Mouse (Mus musculus): ENCODE data around the gene Mrps15. TPM values are rescaled to one million over a fixed set of nuclear protein-coding genes. Genes with fewer than 3 reads are reported as not detected.

The Mrps15 gene
- polyA plus RNA-seq, 1 experiment from 2014 or later, result 134 TPM

- Histone ChIP-seq H3K4me2 (no peak overlapping the region), H3K36me3 (peaks cover 76% of the 10 kb centered on the region), H3K27ac (replicated peaks) (no peak overlapping the region), H3K4me1 (replicated peaks) (peaks cover 15% of the 10 kb centered on the region), H3K4me3 (no peak overlapping the region), H3K9me3 (no peaks in the 10 kb centered on the region), H3K9ac (no peak overlapping the region), H3K27me3 (no peaks in the 10 kb centered on the region)
- no peak for ATAC-seq (ENCODE audit: low read depth)
- WGBS, result 87% methylated on average over 7 of the region's 7 CpGs
These were observed 4.9 kb downstream of the Mrps15 start for GRCm38 (mm10) chr4:126051617-126052016.

DNA sequence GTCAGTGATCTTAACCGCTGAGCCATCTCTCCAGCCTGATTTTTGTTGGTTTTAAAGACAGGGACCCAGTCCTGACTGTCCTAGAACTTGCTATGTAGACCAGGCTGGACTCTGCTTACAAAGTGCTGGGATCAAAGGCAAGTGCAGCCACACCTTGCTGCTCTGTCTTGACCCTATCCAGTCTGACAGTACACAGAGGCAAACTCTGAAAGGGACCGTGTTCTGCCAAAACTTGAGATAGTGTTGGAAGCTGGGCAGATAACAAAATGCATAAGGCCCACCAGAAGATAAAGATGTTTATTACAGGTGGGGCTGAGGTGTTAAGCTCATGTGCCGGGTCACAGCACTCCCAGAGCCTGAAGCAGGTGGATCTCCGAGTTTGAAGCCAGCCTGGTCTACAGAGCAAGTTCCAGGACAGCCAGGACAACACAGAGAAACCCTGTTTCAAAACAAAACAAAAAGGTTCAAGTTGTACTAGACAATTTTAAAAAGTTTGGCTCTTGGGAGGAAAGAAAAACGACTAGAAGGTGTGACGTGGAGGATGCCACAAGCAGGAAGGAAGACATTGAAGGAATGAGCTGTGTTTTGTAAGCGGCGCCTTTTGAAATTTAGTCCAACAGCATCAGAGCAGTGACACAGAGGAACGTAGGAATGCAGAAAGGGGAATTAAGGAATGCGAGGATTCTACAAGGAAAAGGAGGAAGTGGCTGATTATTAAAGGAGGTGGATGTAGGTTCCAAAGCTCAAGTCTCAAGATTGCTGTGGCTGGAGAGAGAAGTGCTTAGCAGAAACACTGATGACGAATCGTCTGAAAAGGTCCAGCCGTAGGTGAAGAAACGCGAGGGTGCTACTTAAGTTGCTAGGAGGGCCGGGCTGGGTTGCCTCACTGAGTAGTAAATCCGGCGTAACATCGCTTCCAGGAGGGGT is 10.7 kb downstream of the Mrps15 start:
- Histone ChIP-seq H3K9me3 (no peaks in the 10 kb centered on the region), H3K4me2 (peak overlapping the region; percentile 74), H3K9ac (peak overlapping the region; percentile 56), H3K36me3 (peaks cover 42% of the 10 kb centered on the region), H3K27ac (replicated peaks) (no peak overlapping the region), H3K4me1 (replicated peaks) (peaks cover 23% of the 10 kb centered on the region), H3K4me3 (peak overlapping the region; percentile 71), H3K27me3 (no peaks in the 10 kb centered on the region)
- no peak for ATAC-seq (ENCODE audit: low read depth)
- WGBS, result 16% methylated on average over 19 of the region's 19 CpGs

GRCm38 (mm10) chr4:126058134-126058996 is 11.6 kb downstream of the Mrps15 start, which contains the start of gene Oscp1:
Gene Oscp1, plus strand, starts transcription at chr4:126058565.
- H3K9ac ChIP-seq, result peak within 1 kb of the TSS; percentile 81
- peak within 1 kb of the TSS; percentile 71 for H3K4me3 ChIP-seq
- peaks cover 38% of the 10 kb centered on the region for H3K36me3 ChIP-seq
- peak within 1 kb of the TSS; percentile 74 for H3K4me2 ChIP-seq
- no peaks in the 10 kb centered on the region for H3K27me3 ChIP-seq
- whole genome bisulfite sequencing, result under 1% methylated on average over 57 of the region's 57 CpGs
- no peaks in the 10 kb centered on the region for H3K9me3 ChIP-seq
- peak; percentile 98 for ATAC-seq (ENCODE audit: low read depth)
- peaks cover 23% of the 10 kb centered on the region for H3K4me1 ChIP-seq (replicated peaks)
- peak within 1 kb of the TSS; percentile 64 for H3K27ac ChIP-seq (replicated peaks)

DNA sequence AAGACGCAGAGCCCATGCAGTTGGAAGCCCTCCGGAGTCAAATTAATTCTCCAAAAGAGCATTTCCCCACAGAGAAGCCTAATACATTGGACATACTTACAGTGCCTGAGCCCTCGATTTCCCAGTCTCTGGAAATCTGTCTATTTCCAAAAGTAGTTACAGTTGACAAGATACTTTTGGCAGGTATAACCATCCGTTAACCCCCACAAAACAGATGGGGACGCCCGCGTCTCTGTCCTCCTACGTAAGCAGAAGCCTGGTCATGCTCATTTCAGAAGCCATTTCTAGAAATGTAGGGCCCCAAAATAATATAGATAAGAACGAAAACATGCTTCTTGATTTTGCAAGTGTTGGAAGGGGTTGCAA is 12.3 kb downstream of the Mrps15 start:
- peaks cover 32% of the 10 kb centered on the region for H3K36me3 ChIP-seq
- no peaks in the 10 kb centered on the region for H3K27me3 ChIP-seq
- no peak for ATAC-seq (ENCODE audit: low read depth)
- peak overlapping the region; percentile 74 for H3K4me2 ChIP-seq
- peak overlapping the region; percentile 81 for H3K9ac ChIP-seq
- peaks cover 23% of the 10 kb centered on the region for H3K4me1 ChIP-seq (replicated peaks)
- H3K27ac ChIP-seq (replicated peaks), result no peak overlapping the region
- peak overlapping the region; percentile 71 for H3K4me3 ChIP-seq
- H3K9me3 ChIP-seq, result no peaks in the 10 kb centered on the region
- 31% methylated on average over 9 of the region's 9 CpGs for WGBS

- H3K27ac ChIP-seq (replicated peaks), result no peak overlapping the region
- WGBS, result 34% methylated on average over 1 of the region's 1 CpGs
- H3K4me2 ChIP-seq, result no peak overlapping the region
- ATAC-seq (ENCODE audit: low read depth), result no peak
- no peak overlapping the region for H3K9ac ChIP-seq
- H3K27me3 ChIP-seq, result no peaks in the 10 kb centered on the region
- 0 out of 2 replicates have a peak, but pooled peaks cover 4% of the 10 kb centered on the region for H3K36me3 ChIP-seq
- H3K9me3 ChIP-seq, result no peaks in the 10 kb centered on the region
- peaks cover 15% of the 10 kb centered on the region for H3K4me1 ChIP-seq (replicated peaks)
- H3K4me3 ChIP-seq, result no peak overlapping the region
These were observed 16.1 kb downstream of the Mrps15 start for GRCm38 (mm10) chr4:126062856-126063255.

DNA sequence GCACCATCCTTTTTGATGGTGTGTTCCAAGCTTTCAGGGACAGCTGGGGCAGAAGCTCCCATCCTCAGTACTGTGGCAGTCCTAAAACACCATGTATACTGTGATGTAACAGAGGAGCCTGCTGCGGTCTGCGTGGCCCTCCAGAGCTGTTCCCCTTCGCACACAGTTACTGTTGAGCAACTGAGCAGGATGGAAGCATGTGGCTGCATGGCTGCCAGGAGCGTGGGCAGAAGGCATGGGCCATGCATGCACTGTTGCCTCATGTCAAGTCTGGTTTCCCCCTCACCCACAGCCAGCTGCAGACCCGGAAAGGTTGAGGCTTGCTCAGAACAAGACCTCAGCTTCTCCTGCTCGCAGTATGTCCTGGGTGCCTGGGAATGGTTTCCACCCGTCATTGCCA is 18.5 kb downstream of the Mrps15 start:
- peaks cover 12% of the 10 kb centered on the region; the same call in 1 of the 2 replicates for H3K36me3 ChIP-seq
- H3K27ac ChIP-seq (replicated peaks), result no peak overlapping the region
- WGBS, result 93% methylated on average over 7 of the region's 7 CpGs
- no peak overlapping the region for H3K9ac ChIP-seq
- no peak overlapping the region for H3K4me2 ChIP-seq
- H3K4me1 ChIP-seq (replicated peaks), result 0 out of 2 replicates have a peak, but pooled peaks cover 3% of the 10 kb centered on the region
- no peak for ATAC-seq (ENCODE audit: low read depth)
- H3K4me3 ChIP-seq, result no peak overlapping the region
- H3K9me3 ChIP-seq, result no peaks in the 10 kb centered on the region
- H3K27me3 ChIP-seq, result no peaks in the 10 kb centered on the region

DNA sequence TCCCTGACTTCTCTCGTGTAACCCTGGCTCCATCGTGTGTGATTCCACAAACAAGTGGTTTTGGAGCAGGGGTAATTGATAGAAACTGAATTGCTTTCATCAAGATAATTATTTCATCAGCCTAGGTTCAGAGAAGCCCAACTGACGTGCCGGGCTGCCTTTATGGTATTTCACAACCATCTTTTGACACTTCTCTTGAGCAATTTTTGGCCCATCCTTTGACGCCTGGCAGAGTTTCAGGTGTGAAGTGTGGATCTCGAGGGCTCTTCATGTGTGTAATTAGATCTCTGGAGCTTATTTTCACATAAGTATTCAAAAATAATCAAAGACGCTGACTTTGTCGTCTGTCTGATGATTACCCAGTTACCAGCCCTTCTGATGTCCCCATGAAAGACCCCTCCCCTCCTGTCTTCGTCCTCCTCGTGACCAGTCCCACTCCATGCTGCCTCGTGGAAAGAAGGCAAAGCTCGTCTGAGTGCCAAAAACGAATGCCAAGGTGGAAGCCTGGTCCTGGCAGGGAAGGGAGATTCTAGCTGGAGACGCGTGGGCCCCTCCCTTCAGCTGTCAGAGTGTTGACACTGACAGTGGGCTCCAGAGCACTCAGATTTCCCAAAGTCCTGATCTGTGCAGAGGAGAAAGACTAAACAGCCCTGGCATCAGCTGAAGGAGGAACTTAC is 20.8 kb downstream of the Mrps15 start:
- Histone ChIP-seq H3K36me3 (peaks cover 16% of the 10 kb centered on the region; the same call in 1 of the 2 replicates), H3K9me3 (no peaks in the 10 kb centered on the region), H3K9ac (no peak overlapping the region; the same call in 1 of the 2 replicates), H3K27ac (replicated peaks) (no peak overlapping the region), H3K27me3 (no peaks in the 10 kb centered on the region), H3K4me2 (no peak overlapping the region), H3K4me1 (replicated peaks) (no peaks in the 10 kb centered on the region), H3K4me3 (no peak overlapping the region)
- WGBS, result 82% methylated on average over 15 of the region's 15 CpGs
- ATAC-seq (ENCODE audit: low read depth), result no peak

GRCm38 (mm10) chr4:126068842-126069241 is 22.1 kb downstream of the Mrps15 start:
- WGBS, result 87% methylated on average over 6 of the region's 6 CpGs
- H3K4me1 ChIP-seq (replicated peaks), result no peaks in the 10 kb centered on the region

GRCm38 (mm10) chr4:126077833-126078232 is 31.1 kb downstream of the Mrps15 start:
- Histone ChIP-seq H3K4me1 (replicated peaks) (no peaks in the 10 kb centered on the region), H3K4me3 (no peak overlapping the region), H3K36me3 (peaks cover 43% of the 10 kb centered on the region), H3K9me3 (no peaks in the 10 kb centered on the region), H3K9ac (no peak overlapping the region), H3K4me2 (no peak overlapping the region), H3K27ac (replicated peaks) (no peak overlapping the region), H3K27me3 (no peaks in the 10 kb centered on the region)
- ATAC-seq (ENCODE audit: low read depth), result no peak
- WGBS, result 89% methylated on average over 6 of the region's 6 CpGs

More at GRCm38 (mm10) chr4:126068842-126069241, 22.1 kb downstream of the Mrps15 start:
- no peaks in the 10 kb centered on the region for H3K27me3 ChIP-seq
- H3K4me2 ChIP-seq, result no peak overlapping the region
- H3K9ac ChIP-seq, result no peak overlapping the region
- no peak for ATAC-seq (ENCODE audit: low read depth)
- no peaks in the 10 kb centered on the region for H3K9me3 ChIP-seq
- H3K36me3 ChIP-seq, result peaks cover 14% of the 10 kb centered on the region
- no peak overlapping the region for H3K4me3 ChIP-seq
- no peak overlapping the region for H3K27ac ChIP-seq (replicated peaks)

DNA sequence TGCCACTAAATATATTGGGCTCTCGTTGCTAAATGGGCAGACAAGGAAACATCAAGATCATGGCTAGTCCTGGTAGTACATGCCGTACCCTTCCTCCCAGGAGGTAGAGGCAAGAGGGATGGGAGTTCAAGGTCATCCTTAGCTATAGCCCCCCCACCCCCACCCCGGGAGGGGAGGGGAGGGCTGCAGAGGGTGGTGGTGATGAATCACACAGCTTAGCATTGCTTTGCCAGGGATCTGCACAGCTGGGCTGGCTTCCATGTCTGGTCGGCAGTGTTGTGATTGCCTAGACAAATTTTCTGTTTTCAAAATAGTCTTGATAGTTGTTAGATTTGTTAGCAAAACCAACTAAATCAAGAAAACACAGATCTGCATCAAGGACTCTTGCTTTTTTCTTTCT is 32.5 kb downstream of the Mrps15 start:
- no peak for ATAC-seq (ENCODE audit: low read depth)
- Histone ChIP-seq H3K4me2 (no peak overlapping the region), H3K9ac (no peak overlapping the region), H3K36me3 (peaks cover 51% of the 10 kb centered on the region), H3K27me3 (no peaks in the 10 kb centered on the region), H3K4me1 (replicated peaks) (no peaks in the 10 kb centered on the region), H3K27ac (replicated peaks) (no peak overlapping the region), H3K9me3 (no peaks in the 10 kb centered on the region), H3K4me3 (no peak overlapping the region)
- 77% methylated on average over 4 of the region's 4 CpGs for WGBS

GRCm38 (mm10) chr4:126081601-126082000 is 34.9 kb downstream of the Mrps15 start:
- ATAC-seq (ENCODE audit: low read depth), result no peak
- Histone ChIP-seq H3K27ac (replicated peaks) (no peak overlapping the region), H3K9me3 (no peaks in the 10 kb centered on the region), H3K9ac (no peak overlapping the region), H3K4me3 (no peak overlapping the region), H3K27me3 (no peaks in the 10 kb centered on the region), H3K36me3 (peaks cover 46% of the 10 kb centered on the region), H3K4me1 (replicated peaks) (peaks cover 4% of the 10 kb centered on the region; the same call in 1 of the 2 replicates), H3K4me2 (no peak overlapping the region)
- 97% methylated on average over 1 of the region's 1 CpGs for WGBS
